Mouse (Mus musculus) cerebellum, adult 11 months (tissue): ENCODE data around the gene Rnasel.
A peak's percentile ranks its signal among the peaks of the same experiment; 100 is the strongest.

Experiments
- DNase-seq: peaks from one replicate; pipeline ENCODE4 v3.0.0; 2022

Gene Rnasel

DNA sequence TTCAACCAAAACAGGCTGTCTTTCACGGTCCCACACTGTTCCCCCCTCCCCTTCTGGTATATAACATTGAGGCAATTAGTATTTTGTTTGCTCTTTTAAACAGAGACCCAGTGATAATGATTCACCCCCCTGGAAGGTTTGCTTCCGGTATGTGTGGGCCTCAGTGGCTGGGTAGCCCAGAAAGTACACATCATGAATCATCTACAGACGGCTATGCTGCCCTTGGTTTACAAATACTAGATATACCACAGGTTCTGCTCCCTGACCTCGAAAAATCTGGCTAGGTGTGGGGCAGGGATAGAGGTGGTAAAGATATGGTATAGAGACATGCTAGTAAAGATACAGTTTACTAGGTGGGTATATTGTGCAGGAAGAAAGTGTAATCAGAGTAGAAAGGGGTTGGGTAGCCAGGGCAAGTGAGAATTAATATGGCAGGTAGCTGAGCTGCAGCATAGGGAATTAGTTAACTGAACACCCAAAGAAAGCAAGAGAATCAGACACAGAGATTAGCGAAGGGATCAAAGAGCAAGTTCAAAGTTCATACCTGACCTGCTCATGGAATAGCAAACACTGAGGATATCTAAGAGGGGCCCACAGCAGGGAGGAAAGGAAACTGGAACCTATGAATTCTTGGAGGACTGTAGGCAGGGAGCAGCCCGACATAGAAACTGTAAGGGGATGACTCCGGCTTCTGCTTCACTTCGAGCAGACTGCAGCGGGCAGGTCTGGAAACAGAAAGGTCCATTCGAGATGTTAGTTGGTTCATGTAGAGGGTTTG lies 21.0 kb downstream of the Rnasel start:
- no peak for DNase-seq

DNA sequence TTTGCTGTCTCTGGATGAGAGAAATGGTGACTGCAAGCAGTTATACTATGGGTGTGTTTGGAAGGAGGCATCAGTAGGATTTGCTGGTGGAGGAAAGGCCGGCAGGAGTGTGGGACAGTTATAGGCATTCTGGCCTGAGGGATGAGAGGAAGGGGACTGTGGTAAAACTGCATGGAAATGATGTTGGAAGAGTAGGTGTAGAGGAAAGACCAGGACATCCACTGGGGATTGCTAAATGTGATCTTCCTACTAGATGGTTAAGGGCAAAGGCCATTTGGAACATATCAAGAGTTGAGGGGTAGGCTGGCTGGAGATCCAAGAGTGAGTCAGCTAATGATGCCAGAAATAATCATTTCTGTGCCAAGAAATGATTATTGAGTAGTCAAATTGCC lies 21.5 kb downstream of the Rnasel start:
- DNase-seq, result no peak

DNA sequence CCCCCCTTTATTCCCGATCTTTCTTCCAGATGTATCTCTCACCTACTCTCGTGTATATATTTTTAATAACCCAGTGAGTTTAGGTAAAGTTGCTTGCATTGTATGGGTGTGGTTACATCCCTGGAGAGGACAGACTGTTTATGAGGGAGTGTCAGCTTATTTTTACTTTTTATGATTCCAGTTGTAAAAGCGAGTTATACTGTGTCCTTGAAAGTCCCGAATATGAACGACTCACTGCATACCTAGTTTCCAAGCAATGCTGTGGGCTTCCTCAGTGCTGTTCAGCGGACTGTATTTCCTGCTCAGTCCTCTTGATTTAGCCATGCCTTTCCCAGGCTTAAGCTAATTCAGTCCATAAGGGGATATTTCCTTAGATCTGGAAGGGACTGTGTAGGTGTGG lies 25.9 kb downstream of the Rnasel start:
- DNase-seq, result no peak

DNA sequence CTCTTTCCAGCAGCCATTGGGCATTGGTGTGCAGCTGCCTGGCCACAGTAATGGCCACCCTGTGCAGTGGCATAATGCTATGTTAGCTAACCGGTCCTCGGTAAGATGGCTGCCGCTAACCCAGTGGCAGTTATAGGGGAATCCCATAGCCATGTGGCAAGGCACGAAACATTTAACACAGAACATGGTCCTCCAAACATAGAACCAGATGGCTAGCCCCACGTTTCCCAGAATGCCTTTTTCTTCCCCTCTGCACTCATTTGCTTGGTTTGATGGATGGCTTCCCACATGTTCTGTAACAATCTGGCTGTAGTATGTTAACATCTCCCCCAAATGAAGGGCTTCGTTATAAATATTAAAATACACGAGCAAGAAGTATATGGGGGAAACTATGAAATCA lies 27.0 kb downstream of the Rnasel start:
- DNase-seq, result no peak

DNA sequence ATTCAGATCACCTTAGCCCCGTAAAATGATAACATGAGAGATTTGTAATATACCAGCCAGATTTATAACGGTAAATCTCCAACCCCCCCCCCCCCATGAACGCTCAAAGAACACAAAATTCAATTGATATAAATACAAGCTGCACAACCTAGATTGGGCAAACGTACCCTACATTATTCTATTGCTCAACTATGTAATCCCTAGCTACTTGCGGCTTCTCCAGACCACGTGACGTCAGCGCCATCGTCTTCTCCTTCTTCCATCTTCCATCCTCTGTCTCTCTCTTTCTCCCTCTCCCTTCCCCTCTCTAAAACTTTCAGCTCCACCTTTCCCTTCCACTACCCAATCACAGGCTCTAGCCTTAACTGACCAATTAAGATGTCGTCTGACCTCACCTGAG lies 29.0 kb downstream of the Rnasel start:
- no peak for DNase-seq

DNA sequence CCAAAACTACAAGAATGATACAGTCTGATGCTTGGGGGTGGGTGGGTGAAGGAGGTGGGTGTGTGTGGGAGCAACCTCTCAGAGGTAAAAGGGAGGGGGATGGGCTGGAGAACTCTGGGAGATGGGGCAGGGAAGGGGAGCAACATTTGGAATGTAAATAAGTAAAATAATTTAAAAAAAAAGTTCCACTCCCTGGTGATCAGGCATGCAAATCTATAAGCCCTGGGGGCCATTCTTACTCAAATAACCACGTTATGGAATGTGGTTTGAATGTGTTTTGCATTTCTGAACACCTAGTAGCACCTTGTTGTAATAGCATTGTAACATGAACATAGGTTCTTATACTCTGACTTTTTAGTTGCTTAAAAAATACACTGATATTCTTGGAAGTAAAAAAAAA lies 34.1 kb downstream of the Rnasel start:
- DNase-seq, result no peak

DNA sequence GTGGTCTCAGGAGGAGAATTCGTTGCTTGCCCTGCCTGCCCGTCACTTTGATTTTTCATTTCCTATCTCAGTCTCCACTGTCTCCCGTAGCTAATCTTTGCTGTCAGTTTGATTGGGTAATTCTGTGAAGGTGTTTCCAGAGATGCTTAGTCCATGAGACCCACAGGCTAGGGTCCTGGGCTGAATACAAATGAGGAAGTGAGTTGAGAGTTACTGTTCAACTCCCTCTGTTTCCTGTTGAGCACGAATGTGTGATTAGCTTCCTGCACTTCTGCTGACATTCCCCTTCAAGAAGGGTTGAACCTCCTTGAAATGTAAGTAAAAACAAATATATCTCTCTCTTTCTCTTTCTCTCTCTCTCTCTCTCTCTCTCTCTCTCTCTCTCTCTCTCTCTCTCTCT lies 36.4 kb downstream of the Rnasel start:
- no peak for DNase-seq

DNA sequence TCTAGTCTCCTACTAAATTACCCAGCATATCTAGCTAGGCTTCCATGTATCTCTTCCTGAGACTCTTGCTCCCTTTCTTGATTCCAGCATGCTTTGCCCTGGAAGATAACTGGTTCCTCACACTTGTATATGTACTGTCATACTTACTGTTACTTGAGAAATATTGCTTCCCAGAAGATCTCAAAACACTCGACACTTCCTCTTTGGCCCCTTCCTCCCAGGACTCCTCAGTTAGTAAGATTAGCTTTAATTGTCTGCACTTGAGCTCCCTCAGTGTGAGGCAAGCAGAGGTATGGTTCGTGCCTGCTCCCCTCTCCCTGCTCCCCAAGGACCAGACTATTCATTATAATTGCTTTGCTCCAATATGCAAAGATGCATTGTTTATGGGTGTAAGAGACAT lies 41.5 kb downstream of the Rnasel start:
- DNase-seq, result no peak

DNA sequence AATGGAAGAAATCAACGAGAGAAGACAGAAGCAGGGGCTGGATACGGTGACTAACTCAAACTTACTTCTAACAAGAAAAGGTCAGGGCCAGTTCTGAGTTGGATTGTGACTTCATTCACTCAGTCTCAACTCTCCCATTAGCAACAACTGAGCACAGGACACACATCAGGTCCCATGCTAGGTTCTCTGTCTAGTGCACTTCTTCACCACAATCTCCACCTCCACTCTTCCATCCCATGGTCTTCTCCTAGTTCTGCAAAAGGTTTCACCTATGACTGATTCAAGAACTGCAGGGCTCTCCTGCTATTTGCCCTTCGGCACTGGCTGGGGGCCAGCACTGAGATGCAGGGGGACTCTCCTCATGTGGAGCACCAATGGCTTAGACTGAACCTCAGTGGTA lies 45.0 kb downstream of the Rnasel start:
- no peak for DNase-seq

DNA sequence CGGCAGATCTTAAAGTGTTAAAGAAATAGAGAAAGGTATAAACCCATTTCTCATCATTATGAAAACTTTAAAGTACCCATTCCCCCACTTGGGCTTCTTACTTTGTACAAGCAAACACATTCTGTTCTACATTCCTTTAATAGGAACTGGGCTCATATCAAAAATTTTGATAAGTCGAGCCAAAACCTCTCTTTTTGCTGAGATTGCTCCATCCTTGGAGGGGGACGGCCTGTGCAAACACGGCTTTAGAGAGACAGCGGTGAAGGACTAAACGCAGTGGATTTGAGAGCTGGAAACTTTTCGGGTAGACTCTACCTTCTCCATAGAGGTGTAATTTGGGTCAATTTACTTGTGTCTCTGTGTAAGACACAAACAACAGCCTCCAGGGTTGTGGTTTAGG lies 53.5 kb downstream of the Rnasel start:
- DNase-seq, result no peak

DNA sequence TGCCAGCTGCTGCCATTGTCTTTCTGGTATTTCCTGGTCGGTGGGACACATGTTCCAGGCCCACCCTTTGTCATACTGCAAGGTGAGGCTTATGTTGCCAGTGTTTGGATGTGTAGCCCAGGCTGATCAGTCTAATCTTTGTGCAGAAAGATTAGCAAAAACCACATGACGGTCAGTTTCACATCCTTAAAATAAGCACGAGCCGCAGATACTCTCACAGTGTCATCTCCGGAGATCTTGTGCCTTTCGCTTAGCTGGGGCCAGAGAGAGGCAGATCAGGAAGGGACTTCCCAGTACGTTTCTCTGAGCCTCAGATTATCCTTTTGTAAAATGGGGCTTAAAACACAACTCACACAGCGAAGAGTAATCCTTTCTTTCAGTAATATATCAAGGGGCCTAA lies 54.3 kb downstream of the Rnasel start:
- DNase-seq, result no peak

DNA sequence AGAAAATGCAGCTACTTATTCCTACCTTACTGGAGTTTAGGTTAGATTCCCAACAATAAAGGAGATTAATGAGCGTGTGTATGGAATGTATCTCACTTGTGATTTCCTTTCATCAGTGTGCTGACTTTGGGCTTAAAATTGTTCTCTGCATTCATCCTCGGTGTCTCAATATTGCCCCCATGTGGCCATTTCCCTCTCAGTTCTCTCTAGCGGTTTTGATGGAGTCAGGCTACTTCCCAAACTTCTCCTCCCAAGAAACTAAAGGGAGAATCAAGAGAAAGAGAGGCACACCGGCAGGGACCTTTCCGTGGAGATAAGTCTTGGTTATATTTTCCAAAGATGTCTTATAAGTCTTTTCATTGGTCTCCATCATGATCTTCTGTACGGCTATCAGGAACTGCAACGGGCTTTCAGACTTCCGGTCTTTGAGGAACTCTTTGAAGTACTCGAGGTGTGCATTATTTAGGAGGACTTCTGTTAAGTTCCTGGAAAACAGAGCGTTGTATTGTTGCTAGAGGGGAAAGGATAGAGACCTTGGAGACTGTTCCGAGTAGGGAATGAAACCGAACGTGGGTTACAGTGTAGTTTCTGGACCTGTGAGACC lies 58.3 kb downstream of the Rnasel start:
- peak; percentile 12 for DNase-seq
